Mouse (Mus musculus) embryo, embryonic 10.5 days (tissue): Measurements from ENCODE around the gene Gm37240.
"Not testable (repeated sequence)": the region's sequence is repeated elsewhere in the genome, so short reads cannot be mapped to it uniquely, and the experiment has no call there.

ENCODE experiments used
- DNase-seq: peaks from one replicate; pipeline ENCODE4 v3.0.0-alpha.2; 2015; ENCODE audit warnings: low spot score

Gm37240 gene

DNA sequence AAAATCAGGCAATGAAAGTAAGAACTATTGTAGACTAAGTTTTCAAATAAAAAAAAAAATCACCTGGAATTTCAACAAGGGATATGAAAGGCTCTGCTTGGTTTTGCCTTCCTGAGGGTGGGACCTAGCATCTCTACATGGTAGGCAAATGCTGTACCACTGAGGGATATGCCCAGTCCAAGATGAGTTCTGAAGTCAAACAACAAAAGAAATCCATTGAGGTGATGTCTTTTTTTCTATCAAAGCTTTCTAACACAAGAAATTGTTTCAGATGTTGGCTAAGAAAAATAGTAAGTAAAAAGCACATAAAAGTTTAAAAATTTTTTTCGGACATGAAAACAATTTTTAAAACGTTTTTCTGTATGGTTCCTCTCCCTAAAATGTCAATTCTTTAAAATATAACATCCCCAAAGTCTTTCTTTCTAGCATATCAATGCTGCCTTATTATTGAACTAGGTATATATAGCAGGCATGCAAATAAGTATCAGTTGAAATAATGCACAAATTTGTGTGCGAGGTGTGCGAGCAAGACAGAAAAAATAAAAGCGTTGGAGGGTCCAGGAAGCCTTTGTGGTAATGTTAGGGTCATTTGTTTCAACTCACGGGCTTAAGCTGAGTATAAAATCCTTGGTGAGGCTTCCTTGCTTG is 314.0 kb downstream of the Gm37240 start:
- no peak for DNase-seq

DNA sequence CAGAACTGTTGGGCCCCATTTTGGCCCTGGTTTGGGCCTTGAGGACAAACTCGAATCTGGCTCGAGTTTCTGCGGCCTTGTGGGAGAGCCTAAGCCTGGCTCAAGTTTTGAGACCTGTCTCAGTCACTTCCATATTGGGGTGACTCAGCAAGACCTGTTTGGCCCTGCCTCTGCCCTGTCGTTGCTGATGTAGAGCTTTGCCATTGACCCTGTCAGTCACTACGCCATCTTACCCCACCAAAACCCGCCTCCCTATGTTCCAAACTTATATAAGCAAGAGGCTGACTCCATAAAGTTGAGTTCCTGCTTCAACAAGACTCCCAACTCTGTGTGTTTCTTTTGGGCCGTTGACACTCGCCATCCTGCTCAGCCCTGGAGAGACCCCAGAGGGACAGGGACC is 314.8 kb downstream of the Gm37240 start:
- not testable (repeated sequence) for DNase-seq

- DNase-seq = peak; percentile 85
Observed at GRCm38 (mm10) chr3:85571276-85571675, 316.0 kb downstream of the Gm37240 start.

DNA sequence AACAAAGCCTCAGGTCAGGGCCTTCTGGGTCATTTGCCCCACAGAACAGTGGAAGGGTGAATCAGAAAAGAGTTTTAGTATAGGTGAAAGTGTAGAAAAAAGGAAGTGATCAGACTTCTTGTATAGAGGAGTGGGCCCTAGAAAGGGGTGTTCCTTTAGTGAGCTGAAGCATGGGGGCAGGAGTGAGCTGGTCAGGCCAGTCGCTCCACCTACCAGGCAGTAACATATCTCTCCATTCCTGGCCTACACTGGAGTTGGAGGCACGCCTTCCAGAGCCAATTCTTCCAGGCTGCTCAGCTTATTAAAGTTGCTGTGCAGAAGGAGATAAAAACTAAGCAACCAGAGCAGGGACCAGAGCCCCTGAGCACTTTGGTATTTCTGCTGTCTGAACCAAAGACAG is 322.7 kb downstream of the Gm37240 start:
- no peak for DNase-seq

DNA sequence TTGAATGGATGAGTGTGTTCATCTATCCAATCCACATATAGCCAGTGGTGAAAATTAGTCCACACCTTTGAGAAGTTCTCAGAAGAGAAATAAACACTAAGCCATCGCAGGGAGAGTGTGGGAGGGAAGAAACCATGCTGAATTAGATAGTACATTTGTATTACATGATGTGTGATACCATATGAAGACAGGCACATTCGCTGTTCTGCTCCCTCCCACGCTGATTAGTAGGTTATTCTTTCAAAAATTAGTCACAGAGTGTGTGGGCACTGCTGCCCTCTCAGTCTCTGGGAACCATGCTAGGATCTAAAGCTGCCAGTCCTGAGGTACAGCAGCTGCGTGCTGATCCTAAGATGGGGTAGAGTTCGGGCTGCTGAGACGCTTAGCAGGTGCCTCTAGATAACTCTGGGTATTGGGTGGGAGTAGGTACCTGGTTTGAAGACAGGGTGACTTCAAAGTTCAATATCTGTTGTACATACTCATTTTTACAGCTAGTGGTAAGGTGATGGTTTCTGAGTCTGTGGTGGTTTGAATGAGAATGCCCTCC is 333.5 kb downstream of the Gm37240 start:
- DNase-seq = no peak

DNA sequence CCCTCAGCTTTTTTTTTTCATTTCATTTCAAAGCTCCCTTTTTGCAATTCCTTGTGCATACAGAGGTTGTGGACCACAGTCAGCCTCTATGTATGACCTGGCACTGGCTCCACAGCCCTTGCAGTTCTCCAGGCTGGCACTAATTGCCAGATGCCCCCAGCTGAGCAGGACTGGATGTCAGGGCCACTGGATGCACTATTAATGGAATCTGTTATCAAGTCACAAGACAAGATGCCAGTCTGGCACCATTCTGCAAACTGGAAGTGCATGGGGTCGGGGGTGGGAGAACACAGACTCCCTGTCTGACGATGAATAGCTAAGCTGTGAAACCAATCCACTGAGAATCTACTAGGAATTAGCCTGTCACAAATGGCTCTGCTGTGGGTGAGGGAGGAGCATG is 336.0 kb downstream of the Gm37240 start:
- DNase-seq = no peak

DNA sequence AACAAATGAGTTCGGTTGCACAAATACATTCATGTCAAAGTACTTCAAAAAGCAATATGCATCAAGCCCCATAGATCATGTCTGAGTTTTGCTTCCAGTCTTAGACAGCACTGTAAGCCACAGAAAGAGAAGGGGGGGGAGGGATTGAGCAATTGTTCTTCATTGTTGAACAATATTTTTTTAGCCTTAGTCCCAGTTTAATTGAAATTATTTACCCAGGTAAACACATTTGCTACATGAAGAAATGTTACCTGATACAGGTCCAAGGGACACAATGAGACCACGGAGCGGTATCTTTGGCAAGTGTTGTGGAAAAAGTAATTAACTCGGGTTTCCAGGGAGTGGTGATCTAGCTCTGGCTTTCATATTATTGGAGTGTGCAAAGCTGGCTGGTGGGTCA is 337.0 kb downstream of the Gm37240 start:
- DNase-seq = no peak

- peak; percentile 57 for DNase-seq
Observed at GRCm38 (mm10) chr3:85543652-85544051, 343.7 kb downstream of the Gm37240 start.

DNA sequence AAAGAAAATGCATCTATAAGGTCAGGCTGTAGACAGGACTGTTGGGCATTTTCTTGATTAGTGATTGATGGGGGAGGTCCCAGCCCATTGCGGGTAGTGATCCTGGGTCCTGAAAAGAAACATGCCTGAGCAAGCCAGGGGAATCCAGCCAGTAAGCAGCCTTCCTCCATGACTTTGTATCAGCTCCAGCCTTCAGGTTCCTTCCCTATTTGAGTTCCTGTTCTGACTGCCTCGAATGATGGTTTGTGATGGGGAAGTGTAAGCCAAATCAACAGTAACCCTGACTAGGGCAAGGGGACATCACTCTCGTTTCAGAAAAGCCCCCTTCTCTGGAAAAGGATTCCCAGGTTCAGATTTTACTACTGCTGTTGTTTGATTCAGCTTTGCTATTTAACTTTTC is 344.6 kb downstream of the Gm37240 start:
- DNase-seq = no peak

DNA sequence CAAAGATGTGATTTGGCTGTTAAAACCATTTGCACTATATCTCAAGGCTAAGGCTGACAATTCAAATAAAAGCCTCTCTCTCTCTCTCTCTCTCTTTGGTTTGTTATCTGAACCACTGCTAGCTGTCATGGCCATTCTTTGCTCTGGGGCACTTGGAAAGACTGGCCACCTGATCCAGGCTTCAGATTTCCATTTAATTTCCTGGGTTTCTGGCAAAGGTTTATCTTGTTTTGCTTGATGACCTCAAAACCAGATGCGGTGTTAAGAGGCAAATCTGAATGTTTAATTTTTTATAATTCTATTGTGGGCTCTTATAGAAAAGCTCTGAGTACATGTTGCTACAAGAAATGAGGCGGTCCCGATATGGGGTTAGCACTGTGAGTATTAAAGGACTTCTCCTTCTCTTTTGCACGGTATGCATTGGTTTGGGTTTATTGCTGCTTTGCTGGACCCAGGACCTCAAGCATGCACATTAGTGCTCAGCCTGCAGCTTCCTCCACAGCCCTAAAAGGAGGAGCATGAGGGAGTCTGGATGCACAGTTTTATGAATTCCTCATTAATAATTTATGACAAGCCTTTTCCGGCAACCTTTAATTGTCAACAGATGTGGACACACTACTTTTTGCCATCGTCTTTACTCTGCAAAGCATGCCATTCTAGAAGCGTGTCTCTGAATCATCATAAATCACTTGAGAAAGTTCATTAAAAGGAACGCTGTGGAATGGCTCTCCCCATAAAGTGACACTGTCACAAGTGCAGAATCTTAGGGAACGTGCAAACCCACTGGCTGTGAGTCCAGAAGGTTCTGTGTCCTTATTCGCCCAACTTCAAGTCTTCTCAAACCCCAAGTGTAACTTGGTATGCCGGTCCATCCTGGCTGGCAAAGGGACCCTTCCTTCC is 351.4 kb downstream of the Gm37240 start:
- peak; percentile 26 for DNase-seq

DNA sequence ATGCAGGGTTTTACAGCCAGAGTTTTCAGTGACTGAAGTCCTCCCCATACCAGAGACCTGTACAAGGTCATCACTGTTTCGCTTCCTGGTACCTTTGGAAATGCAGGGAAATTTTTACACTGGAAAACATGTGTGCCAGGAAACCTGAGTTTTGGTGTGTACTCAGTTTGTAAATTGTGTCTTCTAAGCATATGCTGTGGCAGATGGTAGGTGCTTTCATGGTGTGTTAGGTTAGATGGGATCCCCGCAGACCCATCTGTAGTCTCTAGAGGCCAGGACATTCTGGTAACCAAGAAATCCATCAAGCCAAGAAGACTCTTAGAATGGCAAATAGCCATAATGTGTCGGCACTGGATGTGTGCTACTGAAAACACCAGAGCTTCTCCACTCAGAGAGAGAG is 352.3 kb downstream of the Gm37240 start:
- no peak for DNase-seq

- no peak for DNase-seq
Observed at GRCm38 (mm10) chr3:85532376-85532775, 354.9 kb downstream of the Gm37240 start.

- no peak for DNase-seq
Observed at GRCm38 (mm10) chr3:85530601-85531161, 356.6 kb downstream of the Gm37240 start.

DNA sequence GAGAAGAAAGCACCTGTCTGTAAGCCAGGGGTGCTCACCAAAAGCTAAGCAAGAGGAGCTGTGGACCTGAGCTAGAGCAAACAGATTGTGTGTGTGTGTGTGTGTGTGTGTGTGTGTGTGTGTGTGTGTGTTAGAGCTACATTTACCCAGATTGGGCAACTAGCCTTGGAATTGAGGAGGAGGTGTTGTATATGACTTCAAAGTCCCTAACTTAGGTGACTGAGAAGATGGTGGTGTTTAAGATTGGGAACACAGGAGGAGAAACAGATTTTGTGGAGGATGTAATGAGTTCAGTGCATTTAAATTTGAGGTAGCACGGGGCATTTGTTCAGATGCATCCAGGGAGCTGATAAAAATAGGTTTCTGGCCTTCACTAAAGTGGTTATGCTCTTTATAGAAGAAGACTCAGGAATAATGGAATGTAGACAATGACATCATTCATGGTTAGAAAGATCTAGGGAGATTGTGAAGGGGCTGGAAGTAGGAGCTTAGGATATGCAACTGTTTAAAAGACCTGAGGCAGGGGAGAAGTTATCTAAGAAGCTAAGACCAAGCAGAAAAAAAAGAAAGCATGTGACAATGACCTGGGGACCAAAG is 365.9 kb downstream of the Gm37240 start:
- no peak for DNase-seq

DNA sequence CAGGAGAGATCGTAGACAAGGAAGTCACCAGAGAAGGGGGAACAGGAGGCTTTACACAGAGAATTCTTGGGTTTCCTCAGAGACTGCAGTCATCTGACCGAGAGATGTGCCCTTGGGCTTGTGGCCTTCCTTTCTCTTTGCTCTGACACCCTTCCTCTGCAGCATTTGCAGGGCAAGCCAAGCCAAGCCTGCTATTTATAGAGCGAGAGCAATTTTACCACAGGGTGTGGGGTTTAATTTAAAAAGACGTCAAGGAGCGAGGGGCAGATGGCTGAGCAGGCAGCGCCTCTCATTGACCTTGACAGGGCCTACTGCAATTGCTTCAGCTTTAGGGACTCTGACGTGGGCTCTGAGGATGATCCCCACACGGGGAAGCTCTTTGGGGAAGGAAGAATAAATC is 368.6 kb downstream of the Gm37240 start:
- no peak for DNase-seq

GRCm38 (mm10) chr3:85518072-85518471 is 369.2 kb downstream of the Gm37240 start:
- no peak for DNase-seq

DNA sequence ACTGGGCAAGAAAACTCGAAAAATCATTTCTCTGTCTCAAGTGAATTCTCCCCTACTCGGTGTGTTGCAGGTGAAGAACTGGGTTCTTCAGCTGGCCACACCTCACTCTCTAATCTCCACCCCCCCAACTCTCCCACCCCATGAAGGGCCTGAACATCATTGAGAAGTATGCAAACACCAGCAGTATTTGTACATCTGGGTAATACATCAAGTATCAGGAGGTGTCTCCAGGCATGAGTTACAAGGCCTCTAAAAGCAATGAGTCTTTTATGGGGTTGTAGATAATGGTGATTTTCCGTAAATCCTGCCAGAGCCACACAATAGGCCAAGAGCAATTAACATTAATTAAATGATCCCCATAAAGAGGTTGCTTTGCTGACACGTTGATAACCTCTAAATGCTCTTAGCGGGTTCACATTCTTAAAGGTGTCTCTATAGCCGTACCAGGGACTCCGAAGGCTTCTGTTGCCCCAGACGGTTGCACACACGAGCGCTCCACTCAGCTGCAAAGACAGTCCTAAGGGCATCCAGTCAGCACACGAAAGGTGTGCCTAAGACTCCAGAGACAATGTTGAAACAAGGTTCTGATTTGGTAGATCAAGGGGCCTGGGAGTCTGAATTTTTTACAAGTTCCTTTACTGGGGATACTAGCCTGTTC is 370.4 kb downstream of the Gm37240 start:
- DNase-seq = no peak

- DNase-seq = no peak
Observed at GRCm38 (mm10) chr3:85514700-85515099, 372.6 kb downstream of the Gm37240 start.

GRCm38 (mm10) chr3:85508717-85509279 is 378.5 kb downstream of the Gm37240 start:
- DNase-seq = no peak

DNA sequence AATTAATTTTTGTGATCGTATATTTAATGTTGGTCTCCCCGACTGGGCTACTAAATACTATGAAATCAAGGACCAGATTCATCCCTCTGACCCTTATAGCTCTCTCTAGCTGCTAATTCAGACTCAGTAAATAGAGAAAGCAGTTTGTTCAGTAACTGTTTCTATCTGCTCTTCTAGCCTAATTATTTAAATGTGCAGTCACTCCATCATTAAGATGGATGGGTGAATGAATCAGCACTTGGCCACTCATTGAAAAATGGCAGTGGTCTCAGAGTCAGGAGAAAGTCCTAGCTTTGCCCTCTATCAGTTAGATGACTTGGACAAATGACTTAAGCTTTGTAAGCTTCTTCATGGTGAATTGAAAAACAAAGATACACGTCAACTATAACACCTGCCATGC is 387.2 kb downstream of the Gm37240 start:
- DNase-seq = no peak

DNA sequence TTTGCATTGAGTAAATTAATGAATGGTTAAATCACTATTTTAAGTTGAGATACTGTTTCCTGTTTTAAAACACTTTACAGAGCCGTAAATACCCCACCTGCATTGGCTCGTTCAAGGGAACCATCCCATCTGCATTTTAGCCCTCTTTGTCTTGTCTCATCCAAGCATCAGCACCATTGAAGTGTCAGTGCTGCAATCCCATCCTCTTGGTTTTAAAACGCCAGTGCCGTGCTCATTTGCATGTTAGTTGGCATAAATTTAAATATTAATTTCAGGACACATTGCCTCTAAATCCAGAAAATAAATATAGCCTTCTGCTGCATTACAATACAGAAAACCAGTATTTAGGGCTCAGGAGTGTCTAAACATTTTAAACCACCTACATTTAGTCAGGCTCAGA is 391.2 kb downstream of the Gm37240 start:
- no peak for DNase-seq

- DNase-seq = no peak
Observed at GRCm38 (mm10) chr3:85493796-85494195, 393.5 kb downstream of the Gm37240 start.
